Mouse (Mus musculus): ENCODE measurements around the gene Plin1. TPM values are rescaled to one million over a fixed set of nuclear protein-coding genes. Genes with fewer than 3 reads are reported as not detected.

Gene Plin1
- total and polyA plus RNA-seq, 3 experiments = not detected

DNA sequence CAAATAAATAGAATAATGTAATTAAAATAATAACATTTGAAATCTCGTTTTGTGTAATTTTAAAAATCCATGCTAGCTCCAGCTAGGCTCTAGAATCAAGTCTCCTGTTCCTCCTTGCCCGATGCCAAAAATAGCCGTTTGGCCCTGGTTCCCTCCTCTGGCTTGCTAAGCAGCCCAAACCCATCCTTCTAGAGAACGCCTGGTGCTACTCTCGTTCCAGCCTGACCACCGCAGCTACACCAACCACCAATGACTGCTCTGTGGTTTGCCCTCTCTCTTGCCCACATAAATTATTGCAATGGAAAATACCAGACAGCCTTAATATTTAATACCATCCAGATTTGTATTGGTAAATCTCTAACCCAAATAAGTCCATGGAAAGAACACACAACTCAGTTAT is 15.0 kb upstream of the Plin1 start:
- no peak for DNase-seq (ENCODE audit: extremely low read depth)
- Histone ChIP-seq H3K4me2 (ENCODE audit: insufficient read depth, low read depth, poor library complexity, severe bottlenecking) (no peak overlapping the region), H3K36me3 (replicated peaks in 1 of 2; ENCODE audit: control insufficient read depth in 1 of 2, insufficient read depth in 1 of 2, low read length in 1 of 2) (no peaks in the 10 kb centered on the region), H3K9me3 (replicated peaks; ENCODE audit: low read length) (no peaks in the 10 kb centered on the region), H3K9ac (ENCODE audit: insufficient read depth, low read depth) (no peak overlapping the region), H3K27ac (ENCODE audit: insufficient read depth, low read depth) (no peak overlapping the region), H3K4me1 (ENCODE audit: control insufficient read depth in 1 of 2, insufficient read depth in 2 of 2) (peaks cover 0 to 5% of the 10 kb centered on the region in 2 experiments; a peak in 2 of 4 replicates), H3K27me3 (replicated peaks) (no peaks in the 10 kb centered on the region), H3K79me2 (replicated peaks; ENCODE audit: control insufficient read depth, extremely low read depth, insufficient read depth, poor library complexity, severe bottlenecking) (no peaks in the 10 kb centered on the region), H3K4me3 (replicated peaks in 1 of 3; ENCODE audit: low read depth in 2 of 3, low read length in 2 of 3, poor library complexity in 1 of 3) (no peak overlapping the region)
- TF ChIP-seq ZKSCAN1 (IDR thresholded peaks at IDR 0.05; ENCODE audit: borderline replicate concordance, low read depth, low read length) = no peak
- TF ChIP-seq TBP (conservative IDR thresholded peaks at IDR 0.05; ENCODE audit: low read depth, low read length) = no peak
- TF ChIP-seq E2F4 (IDR thresholded peaks at IDR 0.05; ENCODE audit: insufficient replicate concordance, low read depth, low read length) = no peak
- no peak for TF ChIP-seq BHLHE40 (IDR thresholded peaks at IDR 0.05; ENCODE audit: low read depth, low read length)
- TF ChIP-seq POLR2A (IDR thresholded peaks at IDR 0.05; ENCODE audit: low read depth, low read length) = no peak
- no peak for TF ChIP-seq MAX (IDR thresholded peaks at IDR 0.05; ENCODE audit: low read length)
- TF ChIP-seq RCOR1 (conservative IDR thresholded peaks at IDR 0.05; ENCODE audit: low read depth, low read length) = no peak
- in situ Hi-C loops (cut with MboI; ENCODE audit: low pct_ligation_motif_present, low pct_unique_long_range_greater_than_20kb, low sequenced_read_pairs) (no loop called here), dilution Hi-C loops (cut with MboI; ENCODE audit: extremely low pct_ligation_motif_present, extremely low pct_unique_long_range_greater_than_20kb, low sequenced_read_pairs) (no loop called here)

DNA sequence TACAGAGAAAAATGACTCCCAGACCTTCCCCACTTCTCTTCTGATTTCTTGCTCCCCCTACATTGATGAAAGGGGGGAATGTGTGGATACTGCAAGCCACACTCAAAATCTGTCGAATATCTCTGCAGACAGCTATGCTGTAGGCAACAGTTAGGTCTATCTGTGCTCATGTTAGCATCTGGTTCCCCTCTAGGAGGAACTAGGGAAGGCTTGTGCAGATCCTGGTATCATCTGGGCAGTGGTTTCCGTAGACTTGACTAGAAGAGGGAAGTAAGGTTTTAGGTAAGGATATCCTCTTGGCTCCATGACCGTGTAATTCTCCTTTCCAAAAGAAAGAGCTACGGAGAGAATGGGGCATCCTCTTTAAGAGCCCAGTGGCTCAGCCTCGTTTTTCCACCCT is 11.9 kb upstream of the Plin1 start:
- peaks cover 2 to 5% of the 10 kb centered on the region in 2 experiments for H3K36me3 ChIP-seq (replicated peaks in 1 of 2; ENCODE audit: control insufficient read depth in 1 of 2, insufficient read depth in 1 of 2, low read length in 1 of 2)
- H3K79me2 ChIP-seq (replicated peaks; ENCODE audit: control insufficient read depth, extremely low read depth, insufficient read depth, poor library complexity, severe bottlenecking) = no peaks in the 10 kb centered on the region
- no peaks in the 10 kb centered on the region for H3K9me3 ChIP-seq (replicated peaks; ENCODE audit: low read length)
- H3K27ac ChIP-seq (ENCODE audit: insufficient read depth, low read depth) = no peak overlapping the region
- peaks cover 0 to 5% of the 10 kb centered on the region in 2 experiments; a peak in 2 of 4 replicates for H3K4me1 ChIP-seq (ENCODE audit: control insufficient read depth in 1 of 2, insufficient read depth in 2 of 2)
- TF ChIP-seq NRF1 (IDR thresholded peaks at IDR 0.05; ENCODE audit: low read depth, low read length) = no peak
- no peak for TF ChIP-seq IRF4 (IDR thresholded peaks at IDR 0.05; ENCODE audit: low read depth, low read length)
- no peak for TF ChIP-seq MEF2A (IDR thresholded peaks at IDR 0.05; ENCODE audit: borderline replicate concordance, low read depth, low read length)
- H3K9ac ChIP-seq (ENCODE audit: insufficient read depth, low read depth) = no peak overlapping the region
- no peak for DNase-seq (ENCODE audit: extremely low read depth)
- in situ Hi-C loops (cut with MboI; ENCODE audit: low pct_ligation_motif_present, low pct_unique_long_range_greater_than_20kb, low sequenced_read_pairs) = no loop called here
- H3K4me2 ChIP-seq (ENCODE audit: insufficient read depth, low read depth, poor library complexity, severe bottlenecking) = no peak overlapping the region
- no peak overlapping the region for H3K4me3 ChIP-seq (replicated peaks in 1 of 3; ENCODE audit: low read depth in 2 of 3, low read length in 2 of 3, poor library complexity in 1 of 3)
- no peaks in the 10 kb centered on the region for H3K27me3 ChIP-seq (replicated peaks)
- dilution Hi-C loops (cut with MboI; ENCODE audit: extremely low pct_ligation_motif_present, extremely low pct_unique_long_range_greater_than_20kb, low sequenced_read_pairs) = no loop called here

GRCm38 (mm10) chr7:79744051-79744450 is 11.3 kb upstream of the Plin1 start:
- no peak for TF ChIP-seq UBTF (IDR thresholded peaks at IDR 0.05; ENCODE audit: low read depth, low read length)
- Histone ChIP-seq H3K27ac (ENCODE audit: insufficient read depth, low read depth) (no peak overlapping the region), H3K4me1 (ENCODE audit: control insufficient read depth in 1 of 2, insufficient read depth in 2 of 2) (peaks cover 0 to 5% of the 10 kb centered on the region in 2 experiments; a peak in 2 of 4 replicates), H3K79me2 (replicated peaks; ENCODE audit: control insufficient read depth, extremely low read depth, insufficient read depth, poor library complexity, severe bottlenecking) (no peaks in the 10 kb centered on the region), H3K9me3 (replicated peaks; ENCODE audit: low read length) (no peaks in the 10 kb centered on the region), H3K4me2 (ENCODE audit: insufficient read depth, low read depth, poor library complexity, severe bottlenecking) (no peak overlapping the region), H3K9ac (ENCODE audit: insufficient read depth, low read depth) (no peak overlapping the region), H3K4me3 (replicated peaks in 1 of 3; ENCODE audit: low read depth in 2 of 3, low read length in 2 of 3, poor library complexity in 1 of 3) (no peak overlapping the region), H3K36me3 (replicated peaks in 1 of 2; ENCODE audit: control insufficient read depth in 1 of 2, insufficient read depth in 1 of 2, low read length in 1 of 2) (peaks cover 5 to 9% of the 10 kb centered on the region in 2 experiments), H3K27me3 (replicated peaks) (no peaks in the 10 kb centered on the region)
- in situ Hi-C loops (cut with MboI; ENCODE audit: low pct_ligation_motif_present, low pct_unique_long_range_greater_than_20kb, low sequenced_read_pairs) = no loop called here
- DNase-seq (ENCODE audit: extremely low read depth) = no peak
- dilution Hi-C loops (cut with MboI; ENCODE audit: extremely low pct_ligation_motif_present, extremely low pct_unique_long_range_greater_than_20kb, low sequenced_read_pairs) = no loop called here
